Mouse (Mus musculus) right cerebral cortex, adult 18-20 months (tissue): ENCODE results near the gene Gapdh.
"Not testable (repeated sequence)": the region's sequence is repeated elsewhere in the genome, so short reads cannot be mapped to it uniquely, and the experiment has no call there.

Source experiments
- DNase-seq: peaks from one replicate; pipeline ENCODE4 v3.0.0; 2022; ENCODE audit warnings: mixed read lengths

The Gapdh gene

DNA sequence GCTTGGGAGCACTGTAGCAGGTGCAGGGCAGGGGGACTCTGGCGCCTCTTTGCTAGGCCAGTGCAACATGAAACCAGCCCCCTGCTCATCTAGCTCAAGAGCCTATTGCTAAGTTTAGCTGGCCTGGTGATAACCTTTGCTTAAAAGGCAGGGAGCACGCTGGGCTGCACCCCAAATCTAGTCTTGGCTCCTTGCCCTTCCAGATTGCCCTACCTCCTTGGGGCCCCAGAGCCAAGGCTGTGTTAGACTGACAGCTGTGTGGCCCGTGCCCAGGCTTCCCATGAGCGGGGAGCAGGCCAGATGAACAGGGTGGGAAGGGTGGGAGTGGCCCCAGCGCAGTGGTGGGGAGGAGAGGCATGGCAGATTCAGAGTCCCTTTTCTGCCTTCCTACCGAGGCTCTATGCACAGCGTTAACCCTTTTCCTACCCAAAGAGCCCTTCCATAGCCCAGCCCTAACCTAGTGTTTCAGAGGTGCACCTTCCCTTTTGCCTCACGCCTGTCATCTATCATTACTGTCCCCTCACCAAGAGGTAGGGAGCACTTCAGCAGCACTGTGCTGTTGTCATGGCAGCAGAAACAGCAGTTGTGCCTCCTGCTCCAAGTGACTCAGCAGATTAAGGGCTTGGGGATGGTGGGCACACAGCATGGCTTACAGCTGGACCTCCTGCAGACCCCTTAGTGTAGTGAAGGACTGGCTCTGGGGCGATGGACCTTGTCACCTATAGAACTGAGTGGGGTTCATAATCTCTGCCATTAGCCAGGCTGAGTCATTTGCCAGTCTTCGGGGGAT, 789 bp upstream of the Gapdh start:
- peak; percentile 47 for DNase-seq

DNA sequence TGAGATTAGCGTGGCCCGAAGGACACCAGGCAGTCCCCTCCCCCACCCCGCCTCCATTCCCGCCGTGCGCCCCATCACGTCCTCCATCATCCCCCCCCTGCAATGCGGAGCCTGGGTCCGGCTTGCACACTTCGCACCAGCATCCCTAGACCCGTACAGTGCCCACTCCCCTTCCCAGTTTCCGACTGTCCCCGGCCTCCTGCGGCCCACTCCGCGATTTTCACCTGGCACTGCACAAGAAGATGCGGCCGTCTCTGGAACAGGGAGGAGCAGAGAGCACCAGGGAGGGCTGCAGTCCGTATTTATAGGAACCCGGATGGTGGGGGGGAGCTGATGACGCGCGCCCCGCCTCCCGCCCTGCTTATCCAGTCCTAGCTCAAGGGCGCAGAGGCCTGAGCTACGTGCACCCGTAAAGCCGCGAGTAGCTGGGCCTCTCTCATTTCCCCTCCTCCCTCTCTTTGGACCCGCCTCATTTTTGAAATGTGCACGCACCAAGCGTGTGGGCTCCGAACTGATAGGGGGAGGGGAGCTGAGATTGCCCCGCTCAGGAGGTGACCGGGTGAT, 857 bp downstream of the Gapdh start:
- DNase-seq, result peak; percentile 97

DNA sequence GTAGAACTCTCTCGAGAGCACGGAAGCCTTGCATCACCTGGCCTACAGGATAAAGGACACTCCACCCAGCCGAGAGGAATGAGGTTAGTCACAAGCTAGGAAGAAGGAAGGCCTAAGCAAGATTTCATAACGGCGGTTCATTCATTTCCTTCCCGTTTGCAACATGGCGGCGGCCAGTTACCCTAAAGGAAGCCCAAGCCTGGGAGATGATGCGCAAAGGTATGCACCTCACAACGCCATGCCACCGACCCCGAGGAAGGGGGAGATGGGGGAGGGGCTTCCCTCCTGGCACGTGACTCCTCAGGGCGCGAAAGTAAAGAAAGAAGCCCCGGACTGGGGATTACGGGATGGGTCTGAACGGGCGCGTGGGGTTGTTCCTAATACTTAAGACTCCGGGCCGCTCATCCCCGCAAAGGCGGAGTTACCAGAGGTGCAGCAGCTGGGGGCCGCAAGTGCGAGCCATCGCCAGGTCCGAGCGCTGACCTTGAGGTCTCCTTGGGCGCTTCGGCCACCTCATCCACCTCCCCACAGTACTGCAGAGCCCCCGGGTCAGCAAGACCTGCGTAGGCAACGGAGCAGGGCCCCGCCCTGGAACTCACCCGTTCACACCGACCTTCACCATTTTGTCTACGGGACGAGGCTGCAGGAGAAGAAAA, 1.5 kb downstream of the Gapdh start:
- DNase-seq, result peak; percentile 60

DNA sequence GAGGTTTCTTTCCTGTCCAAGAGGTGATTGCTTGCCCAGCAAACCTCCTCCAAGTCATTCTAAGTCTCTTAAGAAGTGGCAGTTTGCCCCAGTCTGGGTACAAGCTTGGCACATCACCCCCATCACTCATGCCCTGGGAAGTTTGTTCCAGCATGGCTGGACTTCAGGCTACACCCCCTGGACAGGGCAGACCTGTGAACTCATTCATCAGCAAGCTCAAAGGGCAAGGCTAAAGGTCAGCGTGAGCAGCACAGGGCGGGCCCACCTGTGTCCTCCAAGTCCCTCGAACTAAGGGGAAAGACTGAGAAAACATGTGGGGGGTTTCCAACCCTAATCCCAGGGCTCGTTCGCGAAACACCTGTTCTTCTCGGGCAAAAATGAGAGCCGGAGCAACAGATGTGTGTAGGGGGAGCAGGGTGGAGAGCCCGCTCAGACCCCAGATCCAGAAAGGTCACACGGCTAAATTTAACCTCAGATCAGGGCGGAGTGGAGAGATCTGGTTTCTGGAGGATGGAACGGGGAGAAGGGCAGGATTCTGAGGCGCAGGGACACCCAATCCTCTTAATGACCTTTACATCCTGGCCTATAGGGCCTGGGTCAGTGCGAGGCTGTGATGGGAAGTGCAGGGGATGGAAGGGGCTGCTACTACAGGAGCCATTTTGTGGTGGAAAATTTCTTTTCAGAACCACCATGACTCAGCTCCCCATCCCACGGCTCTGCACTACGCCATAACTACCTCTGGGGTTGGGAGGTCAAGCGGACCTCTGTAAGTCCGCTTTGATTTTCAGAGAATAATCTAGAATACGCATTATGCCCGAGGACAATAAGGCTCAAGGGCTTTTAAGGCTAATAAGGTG, 2.2 kb downstream of the Gapdh start:
- peak; percentile 52 for DNase-seq

DNA sequence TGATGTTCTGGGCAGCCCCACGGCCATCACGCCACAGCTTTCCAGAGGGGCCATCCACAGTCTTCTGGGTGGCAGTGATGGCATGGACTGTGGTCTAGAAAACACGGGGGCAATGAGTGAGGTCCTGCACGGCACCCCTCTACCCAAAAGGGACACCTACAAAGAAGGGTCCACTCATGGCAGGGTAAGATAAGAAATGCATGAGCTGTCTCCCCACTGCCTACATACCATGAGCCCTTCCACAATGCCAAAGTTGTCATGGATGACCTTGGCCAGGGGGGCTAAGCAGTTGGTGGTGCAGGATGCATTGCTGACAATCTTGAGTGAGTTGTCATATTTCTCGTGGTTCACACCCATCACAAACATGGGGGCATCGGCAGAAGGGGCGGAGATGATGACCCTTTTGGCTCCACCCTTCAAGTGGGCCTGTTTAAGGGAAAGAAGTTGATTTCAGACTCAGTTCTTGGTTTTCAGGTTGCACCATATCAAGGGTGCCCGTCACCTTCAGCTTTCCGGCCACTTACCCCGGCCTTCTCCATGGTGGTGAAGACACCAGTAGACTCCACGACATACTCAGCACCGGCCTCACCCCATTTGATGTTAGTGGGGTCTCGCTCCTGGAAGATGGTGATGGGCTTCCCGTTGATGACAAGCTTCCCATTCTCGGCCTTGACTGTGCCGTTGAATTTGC, 3.5 kb downstream of the Gapdh start:
- not testable (repeated sequence) for DNase-seq

DNA sequence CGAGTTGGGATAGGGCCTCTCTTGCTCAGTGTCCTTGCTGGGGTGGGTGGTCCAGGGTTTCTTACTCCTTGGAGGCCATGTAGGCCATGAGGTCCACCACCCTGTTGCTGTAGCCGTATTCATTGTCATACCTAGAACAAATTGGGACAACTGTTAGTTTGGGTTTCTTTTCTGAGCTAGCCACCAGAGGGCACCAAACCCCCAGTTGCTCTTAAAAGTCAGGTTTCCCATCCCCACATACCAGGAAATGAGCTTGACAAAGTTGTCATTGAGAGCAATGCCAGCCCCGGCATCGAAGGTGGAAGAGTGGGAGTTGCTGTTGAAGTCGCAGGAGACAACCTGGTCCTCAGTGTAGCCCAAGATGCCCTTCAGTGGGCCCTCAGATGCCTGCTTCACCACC, 4.3 kb downstream of the Gapdh start:
- peak; percentile 78 for DNase-seq

DNA sequence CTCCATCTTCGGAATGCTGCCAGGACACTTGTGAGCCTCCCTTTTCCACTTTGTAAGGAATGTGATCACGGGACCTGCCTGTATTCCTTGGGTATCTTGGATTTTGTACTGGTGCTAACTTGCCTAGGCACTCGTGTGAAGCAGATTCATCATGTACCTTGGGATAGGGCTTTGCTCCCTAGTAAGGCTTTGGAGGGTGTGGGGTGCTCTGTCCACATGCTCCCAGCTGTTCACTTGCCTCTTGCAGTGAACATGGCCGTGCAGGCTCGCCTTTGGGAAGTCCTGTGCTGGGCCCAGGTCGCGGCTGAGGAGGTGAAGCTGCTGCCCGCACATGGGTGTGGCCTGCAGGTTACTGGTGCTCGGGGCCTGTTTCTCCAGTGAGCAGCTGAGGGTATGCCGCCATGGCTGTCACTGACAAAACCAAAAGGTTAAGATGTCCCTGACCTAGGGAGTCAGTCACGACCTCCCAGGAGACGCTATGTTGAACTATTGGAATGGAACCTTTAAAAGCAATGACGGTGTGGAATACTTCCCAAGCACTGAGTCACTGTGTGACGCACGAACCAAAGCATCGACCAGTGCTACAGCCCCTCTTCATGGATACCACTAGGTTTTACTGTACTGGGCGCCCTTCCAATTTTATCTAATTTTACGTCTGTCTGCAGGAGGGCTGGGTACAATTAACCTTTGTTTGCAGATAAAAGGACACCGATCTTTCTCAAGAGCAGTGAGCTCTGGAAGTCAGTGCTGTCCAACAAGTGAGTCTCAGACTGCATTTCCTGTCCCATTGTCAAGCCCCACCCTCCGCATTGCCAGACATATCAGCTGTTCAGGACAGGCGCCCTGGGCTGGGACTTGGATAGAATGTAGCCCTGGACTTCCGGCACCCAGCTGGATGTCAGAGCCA, 5.2 kb downstream of the Gapdh start:
- peak; percentile 63 for DNase-seq

DNA sequence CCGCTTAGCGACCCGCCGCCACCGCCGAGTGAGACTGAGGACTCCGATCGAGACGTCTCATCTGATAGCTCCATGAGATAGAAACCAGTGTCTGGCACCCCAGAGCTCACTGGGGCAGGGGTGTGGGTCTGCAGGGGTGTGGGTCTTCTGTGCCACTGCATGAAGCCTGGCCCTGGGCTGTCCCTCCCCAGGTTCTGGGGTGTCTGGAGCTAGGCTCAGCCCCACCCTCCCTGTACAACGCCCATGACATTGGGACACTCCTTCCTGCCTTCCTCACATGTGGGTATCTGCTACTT, 5.8 kb downstream of the Gapdh start:
- no peak for DNase-seq

DNA sequence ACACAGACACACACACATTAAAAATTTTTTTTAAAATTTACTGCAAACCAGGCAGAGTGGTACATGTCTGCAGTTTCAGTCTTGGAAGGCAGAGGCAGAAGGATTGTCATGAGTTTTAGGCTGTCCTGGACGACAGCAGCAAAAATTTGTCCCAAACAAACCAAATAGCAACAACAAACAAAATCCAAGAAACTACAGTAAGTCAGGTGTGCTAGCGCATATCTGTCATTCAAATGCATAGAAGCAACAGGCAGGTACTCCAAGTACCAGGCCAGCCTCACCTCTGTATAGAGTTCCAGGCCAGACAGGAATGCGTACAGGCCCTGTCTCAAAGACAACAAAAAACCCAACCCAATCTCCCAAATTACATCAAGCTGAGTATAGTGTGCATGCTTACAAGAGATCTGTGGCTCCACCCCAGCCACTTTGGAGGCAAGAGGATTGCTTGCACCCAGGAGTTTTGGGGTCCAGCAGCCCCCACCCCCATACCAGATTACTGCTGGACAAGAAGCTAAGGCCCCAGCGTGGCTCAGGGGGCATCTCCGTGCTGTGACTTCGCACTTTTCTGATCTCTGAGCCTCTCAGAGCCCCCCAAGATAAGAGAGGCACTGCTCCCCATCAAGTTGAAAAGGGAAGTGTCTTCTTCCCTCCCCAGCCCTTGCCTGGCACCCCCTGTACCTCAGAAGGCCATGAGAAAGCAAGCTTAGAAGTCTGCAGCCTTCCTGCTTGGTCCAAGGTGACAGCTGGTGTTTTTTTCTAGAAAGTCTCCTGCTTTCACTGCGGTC, 6.3 kb downstream of the Gapdh start:
- DNase-seq, result no peak

DNA sequence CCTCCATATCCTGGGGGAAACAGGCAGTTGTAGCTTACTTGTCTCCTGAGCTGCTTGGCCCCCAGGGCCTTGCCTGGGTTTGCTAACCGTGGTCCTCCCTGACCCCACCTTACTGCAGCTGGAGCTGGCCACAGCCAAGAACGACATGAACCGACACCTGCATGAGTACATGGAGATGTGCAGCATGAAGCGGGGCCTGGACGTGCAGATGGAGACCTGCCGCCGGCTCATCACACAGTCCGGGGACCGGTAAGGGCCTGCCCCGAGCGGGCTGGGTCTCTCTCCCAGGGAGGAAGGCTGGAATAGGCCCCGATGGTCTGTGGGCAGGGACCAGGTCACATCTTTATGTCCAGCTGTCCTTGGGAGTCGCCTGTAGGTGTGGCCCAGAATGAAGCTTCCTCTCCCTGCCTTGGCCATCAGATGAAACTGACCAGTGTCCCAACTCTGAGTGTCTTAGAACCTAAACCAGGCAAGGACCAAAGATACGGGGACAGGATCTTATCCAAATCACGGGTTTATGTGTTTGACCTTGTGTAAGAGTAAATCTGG, 7.2 kb downstream of the Gapdh start:
- DNase-seq, result no peak

DNA sequence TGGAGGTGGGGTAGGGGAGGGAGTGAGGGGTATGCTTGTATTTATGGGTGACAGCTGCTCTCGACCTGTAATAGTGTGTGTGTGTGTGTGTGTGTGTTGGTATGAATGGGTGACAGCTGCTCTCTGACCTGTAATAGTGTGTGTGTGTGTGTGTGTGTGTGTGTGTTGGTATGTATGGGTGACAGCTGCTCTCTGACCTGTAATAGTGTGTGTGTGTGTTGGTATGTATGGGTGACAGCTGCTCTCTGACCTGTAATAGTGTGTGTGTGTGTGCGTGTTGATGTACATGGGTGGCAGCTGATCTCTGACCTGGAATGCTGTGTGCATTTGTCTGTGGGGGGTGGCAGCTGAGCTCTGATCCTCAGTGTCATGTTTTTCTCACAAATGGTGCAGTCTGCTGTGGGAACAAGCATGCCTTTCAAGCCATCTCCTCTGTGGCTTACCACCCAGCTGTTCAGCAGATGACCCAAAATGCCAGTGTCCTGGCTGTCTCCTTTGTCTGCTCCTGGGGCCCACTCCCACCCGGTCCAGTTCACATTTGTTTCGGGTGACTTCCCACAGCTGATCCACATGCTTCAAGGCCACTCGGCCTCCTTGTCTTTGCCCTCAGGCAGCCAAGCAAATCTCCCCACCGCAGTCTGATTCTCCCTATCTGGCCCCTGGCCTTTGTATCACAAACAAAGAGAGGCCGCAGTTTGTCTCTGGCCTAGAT, 9.2 kb downstream of the Gapdh start:
- no peak for DNase-seq

DNA sequence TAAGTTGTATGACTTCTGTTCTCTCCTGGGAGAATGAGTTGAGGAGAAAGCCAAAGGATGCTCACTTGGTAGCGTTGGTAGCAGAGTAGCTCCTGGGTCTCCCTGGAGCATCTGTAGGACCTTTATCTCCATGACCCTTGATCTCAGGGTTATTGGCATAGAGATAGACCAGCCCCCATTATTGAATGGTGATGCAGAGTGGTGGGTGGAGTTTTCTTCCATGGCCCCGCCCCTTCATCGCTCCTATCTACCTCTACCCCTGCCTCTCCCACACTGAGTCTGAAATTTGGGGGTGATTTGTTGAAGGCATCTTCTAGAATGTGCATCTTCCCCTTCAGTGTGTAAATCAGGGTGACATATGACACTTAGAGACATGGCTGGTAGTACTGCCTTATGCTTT, 9.8 kb downstream of the Gapdh start:
- no peak for DNase-seq

DNA sequence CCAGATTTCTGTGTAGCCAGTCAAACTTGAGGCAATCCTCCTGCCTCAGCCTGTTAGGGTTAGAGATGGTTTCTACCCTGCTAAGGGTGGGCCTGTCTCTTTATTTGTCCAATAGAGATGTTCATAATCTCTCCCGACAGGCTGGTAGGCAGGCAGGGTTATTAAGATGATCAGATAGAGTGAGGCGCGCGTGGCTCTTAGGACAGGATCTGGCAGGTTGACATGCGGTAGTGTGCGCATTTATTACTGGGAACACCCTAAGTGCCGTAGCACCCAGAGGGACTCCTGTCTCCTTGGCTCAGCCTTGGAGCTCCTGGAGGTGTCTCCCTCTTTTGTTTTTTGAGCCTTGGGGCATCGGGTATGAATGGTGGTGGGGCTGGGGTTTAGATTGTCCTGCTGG, 11.0 kb downstream of the Gapdh start:
- no peak for DNase-seq

DNA sequence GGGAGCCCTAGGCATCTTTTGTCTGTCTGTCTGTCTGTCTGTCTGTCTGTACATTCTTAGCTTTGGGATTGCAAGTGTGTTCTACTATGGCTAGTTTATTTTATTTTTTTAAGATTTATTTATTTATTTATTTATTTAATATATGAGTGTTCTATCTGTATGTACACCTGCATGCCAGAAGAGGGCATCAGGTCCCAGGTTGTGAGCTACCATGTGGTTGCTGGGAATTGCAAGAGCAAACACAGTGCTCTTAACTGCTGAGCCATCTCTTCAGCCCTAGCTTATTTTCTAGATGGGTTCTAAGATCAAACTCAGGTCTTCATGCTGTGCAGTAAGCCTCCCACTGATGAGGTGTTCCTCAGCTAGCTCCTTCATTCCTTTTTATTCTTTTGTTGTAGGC, 11.7 kb downstream of the Gapdh start:
- DNase-seq, result no peak

DNA sequence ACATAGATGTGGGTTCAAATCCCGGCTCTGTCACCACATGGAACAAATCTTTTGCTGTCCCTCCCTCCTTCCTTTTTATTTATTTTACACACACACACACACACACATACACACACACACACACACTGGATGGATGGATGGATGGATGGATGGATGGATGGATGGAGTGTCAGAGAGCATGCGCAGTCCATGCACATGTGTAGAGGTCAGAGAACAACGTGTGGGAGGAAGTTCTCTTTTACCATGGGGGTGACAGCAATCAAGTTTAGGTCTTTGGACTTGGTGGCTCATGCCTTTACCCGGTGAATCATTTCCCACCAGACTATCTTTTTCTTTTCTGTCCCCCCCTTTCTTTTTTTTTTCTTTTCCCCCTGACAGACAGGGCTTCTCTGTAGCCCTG, 12.6 kb downstream of the Gapdh start:
- no peak for DNase-seq

DNA sequence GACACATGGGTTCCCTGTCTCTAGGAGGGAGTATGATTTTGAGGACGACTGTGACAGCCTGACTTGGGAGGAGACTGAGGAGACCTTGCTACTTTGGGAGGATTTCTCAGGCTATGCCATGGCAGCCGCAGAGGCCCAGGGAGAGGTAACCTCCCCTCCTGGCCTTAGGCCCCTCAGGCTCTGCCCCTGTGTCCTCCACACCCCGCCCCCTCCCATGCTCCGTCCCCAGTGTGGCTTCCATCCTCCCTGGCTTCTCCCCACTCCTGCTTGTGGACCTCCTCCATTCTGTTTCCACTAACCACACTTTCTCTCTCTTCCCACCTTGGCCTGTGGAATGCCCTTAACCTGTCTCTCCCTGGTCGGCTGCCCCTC, 13.3 kb downstream of the Gapdh start:
- DNase-seq, result no peak

DNA sequence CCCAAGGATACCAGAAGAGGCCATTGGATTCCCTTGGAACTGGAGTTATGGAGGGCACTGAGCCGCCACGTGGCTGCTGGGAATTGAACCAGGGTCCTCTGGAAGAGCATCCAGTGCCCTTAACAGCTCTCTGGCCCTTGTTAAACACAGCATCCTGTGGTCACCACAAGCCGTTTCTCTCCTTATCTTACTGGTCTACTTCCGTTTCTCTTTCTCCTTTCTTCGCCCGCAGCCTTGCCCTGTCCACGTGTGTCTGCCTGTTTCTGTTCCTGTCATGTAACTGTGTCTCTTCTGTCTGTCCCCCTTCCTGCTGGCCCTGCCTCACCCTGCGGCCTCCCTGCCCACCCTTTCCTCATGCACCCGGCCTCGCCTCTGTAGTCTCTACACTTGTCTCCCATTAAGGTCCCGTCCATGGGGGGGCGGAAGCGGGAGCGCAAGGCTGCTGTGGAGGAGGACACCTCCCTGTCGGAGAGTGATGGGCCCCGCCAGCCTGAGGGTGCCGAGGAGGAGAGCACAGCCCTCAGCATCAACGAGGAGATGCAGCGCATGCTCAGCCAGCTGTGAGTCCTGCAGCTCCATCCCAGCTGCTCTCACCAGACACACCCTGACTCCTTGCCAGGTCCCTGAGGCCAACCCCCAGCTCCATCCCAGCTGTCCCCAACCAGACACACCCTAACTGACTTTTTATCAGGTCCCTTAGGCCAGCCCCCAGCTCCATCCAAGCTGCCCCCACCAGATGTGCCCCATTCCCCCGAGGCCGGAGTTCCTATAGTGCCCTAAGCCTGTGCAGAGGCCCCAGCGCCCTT, 13.9 kb downstream of the Gapdh start:
- peak; percentile 58 for DNase-seq

DNA sequence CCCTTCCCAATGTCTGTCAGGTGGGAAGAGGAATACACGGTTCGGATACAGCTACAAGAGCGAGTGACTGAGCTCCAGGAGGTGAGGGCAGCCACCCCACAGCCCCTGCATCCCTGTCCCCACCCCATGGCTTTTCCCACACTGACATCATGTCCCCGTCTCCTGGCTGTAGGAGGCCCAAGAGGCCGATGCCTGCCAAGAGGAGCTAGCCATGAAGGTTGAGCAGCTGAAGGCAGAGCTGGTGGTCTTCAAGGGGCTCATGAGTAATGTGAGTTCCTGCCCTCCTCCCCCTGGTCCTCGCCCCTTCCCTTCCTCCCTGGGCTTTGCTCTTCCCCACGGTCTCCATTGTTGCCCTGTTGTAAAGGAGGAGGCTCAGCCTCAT, 16.7 kb downstream of the Gapdh start:
- no peak for DNase-seq

DNA sequence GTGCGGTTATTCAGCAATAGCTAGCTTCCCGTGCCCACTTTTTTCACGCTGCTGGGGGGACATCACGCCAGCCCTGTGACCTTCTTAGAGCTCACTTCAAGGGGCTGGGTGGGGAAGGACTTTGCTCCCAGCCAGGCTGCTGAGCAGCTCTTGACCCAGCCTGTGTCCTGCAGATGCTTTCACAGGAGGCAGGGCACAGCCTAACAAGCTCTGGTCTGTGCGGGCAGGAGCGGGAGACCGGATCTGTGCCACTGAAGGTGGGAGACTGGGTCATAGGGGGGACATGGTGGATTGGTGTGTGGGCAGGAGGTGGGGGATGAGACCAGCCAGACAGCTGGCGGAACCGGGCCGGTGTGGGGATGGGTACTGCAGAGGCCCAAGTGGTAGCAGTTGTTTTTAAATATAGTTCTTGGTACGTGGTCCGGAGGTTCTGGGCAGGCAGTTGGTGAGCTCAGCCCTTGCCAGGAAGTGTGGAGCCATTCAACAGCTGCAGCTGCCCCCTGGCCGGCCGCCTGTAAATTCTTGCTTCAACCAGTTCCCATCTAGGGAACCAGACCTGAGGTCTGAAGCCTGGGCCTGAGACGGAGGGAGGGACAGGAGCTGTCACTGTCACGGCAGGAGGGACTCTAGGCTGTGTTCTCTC, 17.2 kb downstream of the Gapdh start:
- peak; percentile 70 for DNase-seq
